Mouse (Mus musculus): Measurements from ENCODE around the gene Ascc2. TPM values are rescaled to one million over a fixed set of nuclear protein-coding genes. Genes with fewer than 3 reads are reported as not detected.

Ascc2 gene
- polyA plus RNA-seq, 2 experiments: 10.0 to 15.0 TPM

GRCm38 (mm10) chr11:4719961-4720360, 82.4 kb downstream of the Ascc2 start:
- DNase-seq (ENCODE audit: low read depth in 3 of 3, low spot score in 3 of 3) (no peak), ATAC-seq (ENCODE audit: insufficient read depth) (no peak)
- Histone ChIP-seq H3K9ac (replicated peaks) (no peak overlapping the region), H3K9me3 (ENCODE audit: control insufficient read depth, low read length) (no peaks in the 10 kb centered on the region), H3K4me3 (ENCODE audit: insufficient read depth in 1 of 2, low read depth in 2 of 2, low read length in 2 of 2) (no peak overlapping the region), H3K27me3 (ENCODE audit: control insufficient read depth, insufficient read depth, low read length) (no peaks in the 10 kb centered on the region), H3K36me3 (replicated peaks; ENCODE audit: control insufficient read depth, insufficient read depth, low read depth) (no peaks in the 10 kb centered on the region), H3K27ac (no peak overlapping the region), H3K4me2 (ENCODE audit: low read depth) (no peak overlapping the region), H3K4me1 (replicated peaks; ENCODE audit: control insufficient read depth in 2 of 2, insufficient read depth in 2 of 2, low read length in 1 of 2) (no peaks in the 10 kb centered on the region)
- 74% methylated on average over 9 of the region's 9 CpGs for WGBS (ENCODE audit: insufficient replicate concordance)
- TF ChIP-seq CTCF (IDR thresholded peaks at IDR 0.05; ENCODE audit: low read depth) (no peak), EP300 (IDR thresholded peaks at IDR 0.05; ENCODE audit: low read depth) (no peak)

- Histone ChIP-seq H3K27ac (no peak overlapping the region), H3K36me3 (replicated peaks; ENCODE audit: control insufficient read depth, insufficient read depth, low read depth) (no peaks in the 10 kb centered on the region), H3K4me2 (ENCODE audit: low read depth) (no peak overlapping the region), H3K4me1 (replicated peaks; ENCODE audit: control insufficient read depth in 2 of 2, insufficient read depth in 2 of 2, low read length in 1 of 2) (no peaks in the 10 kb centered on the region), H3K9me3 (ENCODE audit: control insufficient read depth, low read length) (no peaks in the 10 kb centered on the region), H3K9ac (replicated peaks) (no peak overlapping the region), H3K4me3 (ENCODE audit: insufficient read depth in 1 of 2, low read depth in 2 of 2, low read length in 2 of 2) (no peak overlapping the region), H3K27me3 (ENCODE audit: control insufficient read depth, insufficient read depth, low read length) (no peaks in the 10 kb centered on the region)
- ATAC-seq (ENCODE audit: insufficient read depth): no peak
- 66% methylated on average over 11 of the region's 11 CpGs for WGBS (ENCODE audit: insufficient replicate concordance)
- DNase-seq (ENCODE audit: low read depth in 3 of 3, low spot score in 3 of 3): no peak
- TF ChIP-seq EP300 (IDR thresholded peaks at IDR 0.05; ENCODE audit: low read depth): no peak
- no peak for TF ChIP-seq CTCF (IDR thresholded peaks at IDR 0.05; ENCODE audit: low read depth)
These were observed 82.8 kb downstream of the Ascc2 start for GRCm38 (mm10) chr11:4720393-4720792.

GRCm38 (mm10) chr11:4720900-4721580, 83.5 kb downstream of the Ascc2 start:
- no peaks in the 10 kb centered on the region for H3K36me3 ChIP-seq (replicated peaks; ENCODE audit: control insufficient read depth, insufficient read depth, low read depth)
- no peaks in the 10 kb centered on the region for H3K4me1 ChIP-seq (replicated peaks; ENCODE audit: control insufficient read depth in 2 of 2, insufficient read depth in 2 of 2, low read length in 1 of 2)
- no peak overlapping the region for H3K9ac ChIP-seq (replicated peaks)
- no peak overlapping the region for H3K27ac ChIP-seq
- ATAC-seq (ENCODE audit: insufficient read depth): no peak
- no peak overlapping the region for H3K4me3 ChIP-seq (ENCODE audit: insufficient read depth in 1 of 2, low read depth in 2 of 2, low read length in 2 of 2)
- WGBS (ENCODE audit: insufficient replicate concordance): 64% methylated on average over 7 of the region's 7 CpGs
- no peaks in the 10 kb centered on the region for H3K27me3 ChIP-seq (ENCODE audit: control insufficient read depth, insufficient read depth, low read length)
- no peak for DNase-seq (ENCODE audit: low read depth in 3 of 3, low spot score in 3 of 3)
- no peak overlapping the region for H3K4me2 ChIP-seq (ENCODE audit: low read depth)
- TF ChIP-seq EP300 (IDR thresholded peaks at IDR 0.05; ENCODE audit: low read depth) (no peak), CTCF (IDR thresholded peaks at IDR 0.05; ENCODE audit: low read depth) (no peak)
- H3K9me3 ChIP-seq (ENCODE audit: control insufficient read depth, low read length): no peaks in the 10 kb centered on the region

GRCm38 (mm10) chr11:4721728-4722127, 84.2 kb downstream of the Ascc2 start:
- H3K9me3 ChIP-seq (ENCODE audit: control insufficient read depth, low read length): no peaks in the 10 kb centered on the region
- 76% methylated on average over 8 of the region's 8 CpGs for WGBS (ENCODE audit: insufficient replicate concordance)
- no peak overlapping the region for H3K9ac ChIP-seq (replicated peaks)
- no peak for TF ChIP-seq EP300 (IDR thresholded peaks at IDR 0.05; ENCODE audit: low read depth)
- TF ChIP-seq CTCF (IDR thresholded peaks at IDR 0.05; ENCODE audit: low read depth): no peak
- no peaks in the 10 kb centered on the region for H3K36me3 ChIP-seq (replicated peaks; ENCODE audit: control insufficient read depth, insufficient read depth, low read depth)
- H3K27me3 ChIP-seq (ENCODE audit: control insufficient read depth, insufficient read depth, low read length): no peaks in the 10 kb centered on the region
- no peak overlapping the region for H3K27ac ChIP-seq
- no peak overlapping the region for H3K4me2 ChIP-seq (ENCODE audit: low read depth)
- DNase-seq (ENCODE audit: low read depth in 3 of 3, low spot score in 3 of 3): no peak
- ATAC-seq (ENCODE audit: insufficient read depth): no peak
- H3K4me1 ChIP-seq (replicated peaks; ENCODE audit: control insufficient read depth in 2 of 2, insufficient read depth in 2 of 2, low read length in 1 of 2): no peaks in the 10 kb centered on the region
- H3K4me3 ChIP-seq (ENCODE audit: insufficient read depth in 1 of 2, low read depth in 2 of 2, low read length in 2 of 2): no peak overlapping the region

GRCm38 (mm10) chr11:4729603-4730002, 92.1 kb downstream of the Ascc2 start:
- Histone ChIP-seq H3K9ac (replicated peaks) (no peak overlapping the region), H3K27ac (no peak overlapping the region), H3K4me2 (ENCODE audit: low read depth) (no peak overlapping the region), H3K36me3 (replicated peaks; ENCODE audit: control insufficient read depth, insufficient read depth, low read depth) (no peaks in the 10 kb centered on the region), H3K4me3 (ENCODE audit: insufficient read depth in 1 of 2, low read depth in 2 of 2, low read length in 2 of 2) (no peak overlapping the region), H3K4me1 (replicated peaks; ENCODE audit: control insufficient read depth in 2 of 2, insufficient read depth in 2 of 2, low read length in 1 of 2) (no peaks in the 10 kb centered on the region), H3K9me3 (ENCODE audit: control insufficient read depth, low read length) (no peaks in the 10 kb centered on the region), H3K27me3 (ENCODE audit: control insufficient read depth, insufficient read depth, low read length) (no peaks in the 10 kb centered on the region)
- no peak for TF ChIP-seq EP300 (IDR thresholded peaks at IDR 0.05; ENCODE audit: low read depth)
- no peak for TF ChIP-seq CTCF (IDR thresholded peaks at IDR 0.05; ENCODE audit: low read depth)
- DNase-seq (ENCODE audit: low read depth in 3 of 3, low spot score in 3 of 3): no peak
- no peak; the same call in 1 of the 2 replicates for ATAC-seq (ENCODE audit: insufficient read depth)
- WGBS (ENCODE audit: insufficient replicate concordance): 41% methylated on average over 12 of the region's 12 CpGs

Data from liver, embryonic 14.5 days (tissue).